Mouse (Mus musculus) left cerebral cortex, adult 11 months (tissue): ENCODE measurements around the gene Gm21983.

Experiments used
- DNase-seq: peaks from one replicate; pipeline ENCODE4 v3.0.0; 2022; ENCODE audit warnings: low spot score

The Gm21983 gene

DNA sequence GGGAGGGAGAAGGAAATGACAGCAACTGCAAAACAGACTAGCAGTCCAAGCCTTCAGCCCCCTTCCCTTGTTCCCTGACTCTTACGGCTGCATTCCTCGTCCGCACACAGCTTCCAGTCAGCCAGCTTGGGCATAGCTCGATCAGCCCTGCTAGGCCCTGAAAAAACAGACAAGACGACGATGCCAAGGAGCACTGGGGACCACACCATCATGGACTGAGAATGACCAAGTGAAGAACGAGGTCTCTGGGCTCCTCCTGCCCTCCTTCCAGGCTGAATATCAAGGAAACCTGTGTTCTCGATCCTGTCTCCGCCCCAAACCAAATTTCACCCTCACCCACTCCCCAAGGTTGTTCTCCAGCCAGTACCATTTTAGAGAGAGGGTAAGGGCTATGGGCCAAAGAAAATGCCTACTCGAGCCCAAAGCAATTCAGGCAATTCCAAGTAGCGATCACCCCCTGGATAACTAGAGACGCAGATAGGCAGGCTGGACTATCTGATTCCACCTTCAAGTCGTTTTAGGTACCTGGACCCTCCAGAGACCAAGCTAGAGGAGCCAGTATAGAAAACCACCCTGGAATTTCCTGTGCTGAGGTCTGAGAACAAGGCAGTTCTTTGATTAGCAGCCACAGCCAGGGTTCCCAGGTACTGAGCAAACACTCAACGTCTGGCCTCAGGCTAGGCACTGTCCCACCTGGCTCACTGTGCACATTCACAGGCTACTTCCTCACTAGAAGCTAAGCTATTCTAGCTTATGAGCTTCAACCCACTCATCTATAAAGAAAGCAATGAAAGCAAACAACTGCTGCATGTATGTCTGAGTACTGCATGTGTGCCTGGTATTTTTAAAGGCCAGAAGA, at the start of gene Gm21983, which contains the start of gene Mia:
TSS of gene Gm21983 (minus strand) at position 250 of the 859 bp plus-strand sequence.
TSS of gene Mia (minus strand) at position 321 of the 859 bp plus-strand sequence.
- DNase-seq: no peak

DNA sequence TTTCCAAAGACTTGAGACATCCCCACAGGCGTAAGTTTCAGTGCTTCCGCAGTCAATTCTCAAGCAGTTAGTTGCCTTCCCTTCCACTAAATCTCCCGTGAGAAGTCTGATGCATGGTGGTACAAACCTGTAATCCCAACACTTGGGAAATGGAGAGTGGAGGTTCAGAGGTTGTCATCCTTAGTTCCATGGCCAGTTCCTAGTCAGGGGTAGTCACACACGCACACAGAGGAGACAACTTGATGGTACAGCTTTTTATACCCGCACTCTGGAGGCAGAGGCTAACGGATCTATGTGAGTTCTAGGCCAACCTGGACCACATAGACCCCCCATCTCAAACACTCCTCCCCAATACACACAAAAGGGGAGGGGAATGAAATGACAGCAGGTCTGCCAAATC, 48.0 kb upstream of the Gm21983 start:
- no peak for DNase-seq

DNA sequence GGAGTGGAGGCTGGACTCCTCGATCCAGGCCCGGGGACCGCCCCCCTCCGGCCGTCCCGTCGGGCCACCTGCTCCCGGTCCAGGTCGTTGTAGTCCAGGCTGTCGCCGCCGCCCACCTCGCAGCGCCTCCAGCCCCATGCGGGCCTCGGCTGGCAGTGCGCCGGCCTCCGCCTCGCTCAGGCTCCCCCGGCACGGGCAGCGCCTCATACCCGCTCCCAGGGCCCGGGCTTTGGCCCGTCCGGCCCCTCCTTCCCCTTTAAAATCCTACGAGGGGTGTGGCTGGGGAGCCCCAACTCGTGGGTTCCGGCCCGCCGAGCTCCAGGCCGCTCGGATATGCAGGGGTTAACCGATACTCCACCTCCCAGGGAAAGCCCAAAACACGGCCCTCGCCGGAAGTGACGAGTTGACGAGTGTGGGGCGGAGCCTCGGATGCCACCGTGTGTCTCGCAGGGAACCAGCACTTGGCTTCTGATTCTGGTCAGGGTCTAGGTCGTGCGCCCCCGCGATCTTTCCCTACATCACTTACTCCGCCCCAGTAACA, 47.5 kb upstream of the Gm21983 start, which contains the start of gene Itpkc:
TSS of gene Itpkc (minus strand) at position 381 of the 541 bp plus-strand sequence.
- DNase-seq: peak; percentile 83

DNA sequence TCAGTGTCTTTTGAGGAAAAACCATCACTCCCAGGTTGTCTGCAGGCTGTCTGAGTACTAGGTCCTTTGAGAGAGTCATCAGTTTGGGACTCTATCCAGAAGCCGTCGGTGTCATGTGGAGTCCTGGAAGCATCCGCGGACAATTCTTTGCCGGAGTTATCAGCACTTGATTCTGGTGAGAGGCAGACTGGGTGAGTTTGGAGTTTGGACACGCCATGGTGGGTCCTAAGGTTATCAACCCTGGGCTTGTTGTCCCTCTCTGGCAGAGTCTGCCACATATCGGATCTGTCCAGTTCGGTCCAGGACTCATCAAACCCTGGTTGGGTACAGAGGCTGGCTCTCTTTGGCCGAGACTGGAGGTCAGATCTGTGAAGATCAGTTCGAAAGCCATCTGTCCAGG, 46.8 kb upstream of the Gm21983 start:
- no peak for DNase-seq

DNA sequence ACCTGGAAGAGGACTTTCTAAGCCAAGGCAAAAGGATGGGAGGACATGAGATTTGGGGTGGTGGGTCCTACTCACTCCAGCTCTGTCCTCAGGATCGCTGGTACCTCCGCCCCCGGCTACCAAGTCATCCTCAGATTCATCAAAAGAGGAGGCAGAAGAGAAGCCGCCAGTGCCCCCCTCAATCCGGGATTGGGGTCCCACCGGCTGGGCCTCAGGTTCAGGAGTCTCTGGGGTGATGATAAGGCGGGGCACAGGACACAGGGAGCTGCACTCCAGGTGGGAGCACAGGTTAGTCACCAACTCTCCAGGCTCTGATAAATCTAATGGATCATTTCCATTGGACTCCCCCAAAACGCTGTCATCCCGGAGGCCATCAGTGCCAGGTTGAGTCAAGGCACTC, 46.4 kb upstream of the Gm21983 start:
- no peak for DNase-seq

DNA sequence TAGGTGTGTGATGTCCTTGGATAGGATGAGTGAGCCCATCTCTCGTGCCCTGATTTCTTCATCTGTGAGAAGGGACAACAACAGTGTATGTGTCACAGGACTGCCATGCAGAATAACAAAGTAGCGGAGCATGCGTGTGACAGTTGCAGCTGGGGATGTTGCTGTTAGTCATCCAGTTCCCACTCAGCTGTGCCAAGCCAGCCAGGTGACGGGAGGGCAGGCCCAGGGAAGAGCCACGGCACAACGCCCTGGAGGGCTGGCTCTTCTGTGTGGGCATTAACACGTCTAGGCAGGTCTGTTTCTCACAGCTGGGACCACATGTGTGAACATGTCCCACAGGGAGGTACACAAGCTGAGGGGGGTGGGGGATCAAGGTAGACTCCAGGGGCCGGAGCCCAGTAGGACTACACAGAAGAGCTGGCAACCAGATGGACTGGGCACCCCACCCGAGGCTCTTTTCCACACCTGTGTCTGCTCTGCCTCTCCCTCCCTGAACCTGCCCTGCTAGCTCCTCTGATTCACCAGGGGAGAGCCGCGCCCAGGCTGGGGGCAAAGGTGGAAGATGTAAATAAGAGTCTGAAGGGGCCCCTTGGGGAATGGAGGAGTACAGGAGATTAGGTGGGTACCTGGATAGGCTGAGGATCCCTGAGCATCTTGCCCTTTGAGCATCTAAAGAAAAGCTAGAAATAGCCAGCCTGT, 44.1 kb upstream of the Gm21983 start:
- no peak for DNase-seq

DNA sequence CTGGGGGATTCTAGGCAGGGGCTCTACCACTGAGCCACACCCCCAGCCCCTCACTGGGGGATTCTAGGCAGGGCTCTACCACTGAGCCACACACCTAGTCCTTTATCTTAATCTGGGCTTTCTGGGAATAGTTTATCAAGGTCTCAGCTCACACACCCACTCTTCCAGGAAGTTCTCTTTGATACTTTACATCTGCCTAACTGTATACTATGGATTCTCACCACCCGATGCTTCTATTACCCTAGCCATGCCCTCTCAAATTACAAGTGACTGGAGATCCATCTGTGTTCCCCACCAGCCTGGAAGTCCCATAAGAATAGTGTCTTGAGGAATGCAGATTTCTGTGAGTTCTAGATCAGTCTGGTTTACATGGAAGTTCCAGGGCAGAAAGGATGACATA, 41.7 kb upstream of the Gm21983 start:
- no peak for DNase-seq

DNA sequence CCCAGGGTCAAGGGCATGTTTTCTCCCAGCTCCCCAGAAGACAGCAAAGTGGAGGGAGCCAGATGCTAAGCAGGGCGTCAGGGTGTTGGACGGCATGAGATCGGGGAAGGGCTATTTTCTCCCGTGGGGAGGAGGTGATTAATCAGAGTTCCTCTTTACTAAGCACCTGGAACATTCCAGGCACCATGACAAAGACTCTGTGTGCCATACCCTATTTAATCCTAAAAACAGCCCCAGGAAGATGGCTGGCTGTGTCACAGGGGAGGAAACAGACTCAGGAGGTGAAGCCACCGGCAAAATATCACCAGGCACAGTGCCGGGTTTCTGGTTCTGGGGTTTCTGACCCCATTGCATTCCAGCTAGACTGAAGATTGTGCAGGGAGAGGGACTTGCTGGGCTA, 41.1 kb upstream of the Gm21983 start:
- DNase-seq: no peak

DNA sequence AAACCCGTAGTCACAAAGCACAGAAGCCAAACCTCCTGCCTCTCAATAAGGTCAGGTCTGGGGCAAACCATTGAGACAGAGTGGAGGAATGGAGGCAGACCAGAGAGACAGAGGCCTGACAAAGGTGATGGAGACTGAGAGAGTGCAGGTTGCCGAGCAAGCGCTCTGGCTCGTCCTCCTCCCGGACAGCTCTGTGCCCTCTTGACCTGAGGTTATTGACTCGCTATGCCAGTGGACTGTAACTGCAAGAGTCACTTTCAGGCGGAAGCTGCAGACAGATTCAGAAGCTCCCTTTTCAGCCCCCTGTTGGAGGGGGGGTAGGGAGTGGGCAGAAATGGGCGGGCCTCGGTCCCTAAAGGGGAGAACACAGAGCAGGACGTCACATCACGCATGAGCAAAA, 39.1 kb upstream of the Gm21983 start:
- DNase-seq: no peak

DNA sequence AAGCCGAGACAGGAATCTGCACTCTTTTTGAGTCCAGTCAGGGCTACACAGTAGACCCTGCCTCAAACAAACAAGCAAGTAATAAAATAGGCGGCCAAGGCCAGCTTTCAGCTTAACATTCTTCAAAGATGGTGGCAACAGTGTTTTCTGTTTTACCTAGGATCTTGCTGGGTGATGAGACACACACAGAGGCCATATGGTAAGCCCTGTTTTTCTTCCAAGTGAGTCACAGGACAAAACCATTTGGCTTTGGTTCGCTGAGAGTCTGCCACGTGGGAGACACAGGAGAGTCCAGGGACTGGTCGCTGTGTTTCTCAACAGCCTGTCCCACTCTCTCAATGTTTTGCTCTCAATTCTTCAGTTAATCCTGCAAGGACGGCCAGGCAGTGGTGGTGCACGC, 37.7 kb upstream of the Gm21983 start:
- no peak for DNase-seq

DNA sequence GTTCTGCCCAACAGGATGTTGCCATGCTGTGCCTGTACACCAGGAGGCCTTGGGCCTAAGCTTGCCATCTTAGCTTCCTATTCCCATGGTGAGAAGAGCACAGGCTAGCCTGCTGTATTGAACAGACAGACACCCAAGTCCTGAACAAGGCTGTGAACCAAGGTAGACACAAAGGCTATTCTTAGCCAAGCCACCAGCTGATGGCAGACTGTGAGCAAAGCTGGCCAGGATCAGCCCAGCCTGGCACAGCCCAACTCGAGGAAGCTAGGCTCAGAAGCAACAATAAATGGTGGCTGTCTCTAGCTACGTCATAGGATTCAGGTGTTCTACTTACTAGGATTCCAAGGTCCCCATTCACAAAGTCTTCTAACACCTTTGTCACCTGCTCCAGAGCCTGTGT, 31.7 kb upstream of the Gm21983 start:
- DNase-seq: no peak

DNA sequence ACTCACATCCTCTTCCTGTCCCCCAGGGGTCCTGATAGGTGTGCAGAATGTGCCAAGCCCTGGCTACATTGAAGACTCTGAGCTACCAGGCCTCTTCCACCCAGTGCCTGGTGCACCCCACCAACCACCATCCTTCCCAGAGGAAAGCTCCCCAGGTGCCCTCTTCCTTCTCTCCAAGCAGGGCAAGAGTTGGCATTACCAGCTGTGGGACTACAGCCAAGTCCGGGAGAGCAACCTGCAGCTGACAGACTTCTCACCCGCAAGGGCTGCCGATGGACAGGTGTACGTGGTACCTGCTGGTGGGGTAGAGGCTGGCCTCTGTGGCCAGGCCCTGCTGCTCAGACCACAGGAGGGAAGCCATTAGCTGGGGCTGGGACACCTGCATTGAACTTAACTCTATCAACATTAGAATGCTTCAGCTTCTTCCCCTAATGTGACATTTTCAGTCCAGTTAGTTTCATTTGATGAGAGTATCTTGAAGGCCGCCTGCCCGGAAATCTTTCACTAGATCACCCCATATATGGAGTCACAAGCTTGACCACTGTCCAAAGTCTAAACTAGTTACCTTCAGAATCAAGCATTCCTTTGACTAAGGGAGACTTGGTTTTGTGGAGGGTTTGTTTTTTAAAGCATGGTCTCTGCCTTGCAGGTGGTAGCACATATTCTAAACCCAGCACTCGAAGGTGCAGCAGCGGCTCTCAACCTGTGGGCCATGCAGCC, 23.0 kb upstream of the Gm21983 start:
- DNase-seq: no peak

DNA sequence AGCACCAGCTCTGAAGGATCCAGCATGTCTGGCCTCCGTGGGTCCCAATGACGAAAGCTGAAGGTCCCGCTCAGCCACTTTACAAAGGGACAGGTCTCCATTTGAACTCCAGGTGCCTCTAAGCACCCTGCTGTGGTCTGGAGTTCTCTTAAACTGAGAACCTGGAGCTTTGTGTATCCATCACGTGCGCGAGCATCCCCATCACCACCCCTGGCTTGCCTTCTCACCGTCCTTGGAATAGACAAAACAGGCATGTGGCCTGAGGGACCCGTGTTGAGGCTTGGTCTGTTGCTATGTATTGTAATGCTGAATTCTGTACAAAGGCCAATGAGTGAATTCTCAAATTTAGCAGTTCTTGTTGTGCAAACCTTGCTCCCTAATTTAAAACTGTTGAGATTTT, 17.9 kb upstream of the Gm21983 start:
- DNase-seq: no peak

DNA sequence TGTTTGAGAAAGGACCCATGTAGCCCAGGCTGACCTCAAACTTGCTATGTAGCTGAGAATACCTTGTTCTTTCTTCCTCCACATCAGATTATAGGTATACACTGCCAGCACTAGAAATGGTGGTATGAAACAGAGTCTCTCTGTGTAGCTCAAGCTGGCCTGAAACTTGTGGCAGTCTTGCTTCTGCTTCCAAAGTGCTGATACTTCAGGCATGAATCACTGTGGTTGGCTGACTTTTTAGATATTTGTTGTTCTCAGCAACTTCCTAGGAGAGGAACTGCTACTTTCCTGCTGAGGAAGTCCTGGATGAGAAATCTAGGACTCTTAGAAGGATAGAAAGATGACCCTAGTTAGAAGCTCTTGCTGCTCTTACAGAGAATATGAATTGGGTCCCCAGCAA, 17.5 kb upstream of the Gm21983 start:
- DNase-seq: no peak

DNA sequence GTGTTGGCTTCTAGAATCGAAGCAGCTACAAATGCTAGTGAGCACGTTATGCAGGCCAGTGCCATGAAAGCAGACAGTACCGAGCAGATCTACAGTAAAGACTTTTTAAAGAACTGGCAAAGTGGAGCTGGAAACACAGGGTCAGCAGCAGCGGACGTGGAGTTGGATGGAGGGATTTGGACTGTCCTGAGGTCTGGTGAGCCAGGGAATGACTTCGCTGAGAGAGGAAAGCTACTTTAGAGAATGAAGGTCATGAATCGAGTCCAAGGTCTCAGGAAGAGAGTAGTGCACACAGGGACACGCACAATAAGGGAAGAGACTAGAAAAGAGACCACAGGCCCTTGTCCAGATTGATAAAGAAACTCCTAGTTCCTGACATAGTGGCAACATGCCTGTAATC, 16.7 kb upstream of the Gm21983 start:
- DNase-seq: no peak

DNA sequence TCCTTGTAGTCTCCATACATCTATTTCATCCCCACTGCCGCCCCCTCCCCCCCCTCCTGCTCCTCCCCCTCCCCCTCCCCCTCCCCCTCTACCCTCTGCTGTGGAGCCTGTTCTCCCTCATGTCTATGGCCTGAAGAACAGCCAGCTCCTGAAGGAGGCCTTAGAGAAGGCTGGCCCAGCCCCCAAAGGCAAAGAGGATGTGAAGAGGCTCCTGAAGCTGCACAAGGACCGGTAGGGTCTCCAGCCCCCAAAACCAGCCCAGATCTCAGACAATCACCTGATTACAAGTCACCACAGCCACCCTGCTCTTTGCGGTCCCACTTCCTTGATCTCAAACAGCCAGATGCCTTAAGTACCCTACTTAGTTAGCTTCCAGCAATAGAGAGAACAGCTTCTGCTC, 16.2 kb upstream of the Gm21983 start:
- DNase-seq: no peak

DNA sequence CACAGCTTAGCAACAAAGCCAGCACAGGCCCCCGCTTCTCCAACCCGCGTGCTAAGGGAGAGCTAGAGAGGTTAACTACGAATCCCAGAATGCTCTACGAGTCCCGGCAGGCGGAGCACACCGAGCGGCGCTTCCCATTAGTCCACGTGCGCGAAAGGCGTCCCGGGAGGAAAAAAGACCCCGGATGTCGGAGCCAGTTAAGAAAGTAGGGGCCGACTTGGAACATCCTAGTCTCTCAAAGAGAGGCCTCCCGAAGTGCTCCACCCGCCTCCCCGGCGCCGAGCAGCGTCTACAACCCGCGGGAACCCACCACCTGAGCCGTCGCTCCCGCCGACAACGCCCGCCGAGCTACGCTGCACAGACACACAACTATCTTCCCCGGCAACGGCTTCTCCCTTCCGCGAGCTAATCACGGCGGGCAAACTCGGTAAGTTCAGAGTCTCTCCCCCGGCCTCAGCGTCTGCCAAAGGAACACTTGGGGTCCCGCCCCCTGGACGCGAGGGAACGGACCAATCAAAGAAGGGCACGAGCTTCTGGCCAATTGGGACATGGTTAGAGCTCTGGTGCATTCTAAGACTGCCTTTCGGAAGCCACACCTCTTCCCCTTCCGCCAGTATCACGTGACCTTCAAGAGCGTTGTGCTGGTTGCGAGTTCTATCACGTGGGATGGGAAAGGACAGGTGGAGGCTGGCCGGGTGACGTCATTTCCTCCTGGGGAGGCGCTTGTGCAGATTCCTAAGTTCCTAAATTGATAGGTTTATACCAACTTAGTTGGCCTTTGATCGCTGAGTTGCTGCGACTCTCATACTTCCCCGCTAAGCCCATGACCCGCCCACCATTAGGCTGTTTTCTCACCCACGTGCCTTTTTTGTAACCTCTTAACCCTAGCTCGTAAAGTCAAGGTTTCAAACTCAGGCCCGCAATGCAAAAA, 15.1 kb upstream of the Gm21983 start, which contains the start of the genes BC024978 and Snrpa:
TSS of gene BC024978 (plus strand) at position 101 of the 931 bp plus-strand sequence.
TSS of gene Snrpa (minus strand) at position 591 of the 931 bp plus-strand sequence.
- peak; percentile 99 for DNase-seq

DNA sequence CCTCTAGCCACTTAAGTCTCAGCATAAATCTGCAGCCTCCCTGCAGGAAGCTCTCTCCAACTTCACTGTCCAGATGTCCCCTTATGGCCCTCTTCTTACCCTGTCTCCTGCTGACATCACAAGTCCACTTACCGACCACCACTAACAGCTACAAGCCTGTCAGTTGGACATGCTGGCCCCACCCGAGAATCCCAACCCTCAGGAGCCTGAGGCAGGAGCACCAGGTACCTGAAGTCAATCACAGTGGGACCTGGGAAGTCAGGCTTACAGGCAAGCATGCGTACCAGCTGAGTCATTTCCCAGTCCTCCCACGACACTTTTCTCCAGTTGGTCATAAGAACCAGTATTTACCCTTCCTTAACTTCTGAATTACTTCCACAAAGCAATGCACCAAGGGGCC, 12.8 kb upstream of the Gm21983 start:
- no peak for DNase-seq

DNA sequence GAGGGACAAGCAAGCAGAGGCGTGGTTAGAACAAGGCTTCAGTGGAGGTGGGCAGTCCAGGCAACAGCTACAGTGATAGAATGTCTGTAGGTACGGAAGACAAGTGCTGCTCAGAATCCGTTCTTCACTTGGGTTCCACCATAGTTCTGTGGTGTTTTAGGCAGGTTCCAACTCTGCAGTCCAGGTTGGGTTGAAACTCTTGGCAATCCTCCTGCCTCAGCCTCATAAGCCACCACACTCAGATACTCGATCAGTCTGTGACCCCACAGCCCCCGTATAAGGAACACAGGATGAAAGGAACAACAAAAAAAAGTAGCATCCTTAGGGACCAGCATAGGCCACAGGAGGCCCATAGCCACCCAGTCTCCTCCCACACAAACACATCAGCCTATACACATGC, 11.5 kb upstream of the Gm21983 start:
- DNase-seq: no peak

DNA sequence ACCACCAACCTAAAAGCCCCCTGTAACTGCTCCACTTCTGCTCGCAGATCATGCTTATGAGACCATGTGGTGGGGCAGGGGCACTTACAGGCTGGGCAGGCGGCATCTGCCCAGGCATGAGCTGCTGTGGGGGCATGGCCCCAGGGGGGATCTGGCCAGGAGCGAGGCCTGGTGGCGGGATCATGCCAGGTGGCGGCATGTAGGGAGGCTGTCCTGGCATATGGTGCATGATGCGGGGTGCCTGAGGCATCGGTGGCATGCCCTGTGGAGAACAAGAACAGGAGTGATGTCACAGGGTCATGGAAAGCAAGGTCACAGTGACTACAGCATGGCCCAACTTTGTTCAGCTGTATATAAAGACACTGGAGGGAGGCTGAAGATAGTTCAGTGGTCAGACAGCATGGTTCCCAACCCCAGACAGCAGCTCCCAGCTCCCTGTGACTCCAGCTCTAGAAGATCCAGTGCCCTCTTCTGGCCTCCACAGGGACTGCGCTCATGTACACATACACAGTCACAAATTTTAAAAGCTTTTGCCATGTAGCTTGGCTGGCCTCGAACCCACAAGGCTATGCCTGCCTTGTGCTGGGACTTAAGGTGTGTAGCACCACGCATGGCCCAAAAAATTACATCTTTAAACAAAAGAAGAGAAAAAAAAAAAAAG, 8.5 kb upstream of the Gm21983 start:
- no peak for DNase-seq

DNA sequence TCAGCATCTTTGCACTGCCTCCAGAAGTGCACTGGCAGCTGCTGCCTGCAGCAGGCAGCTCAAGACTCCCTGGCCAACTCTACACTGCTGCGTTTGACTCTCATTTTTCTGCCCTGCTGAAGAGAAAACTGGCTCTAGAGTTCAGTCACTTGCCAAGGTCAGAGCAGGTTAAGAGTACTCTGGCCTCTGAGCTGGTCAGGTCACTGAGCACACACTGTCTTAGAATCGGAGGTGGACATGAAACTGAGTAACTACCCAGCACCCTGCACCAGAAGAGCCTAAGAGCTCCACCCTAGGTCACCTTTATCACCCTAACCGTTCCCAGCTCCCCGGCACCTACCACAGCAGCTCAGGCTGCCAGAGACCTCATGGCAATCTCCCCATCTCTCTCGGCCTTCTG, 5.1 kb upstream of the Gm21983 start:
- no peak for DNase-seq
